Mouse (Mus musculus) cerebellum, adult 2 months (tissue): ENCODE results near the gene Gtf2f2. TPM values are rescaled to one million over a fixed set of nuclear protein-coding genes. Genes with fewer than 3 reads are reported as not detected.
"Not testable (repeated sequence)": the region's sequence is repeated elsewhere in the genome, so short reads cannot be mapped to it uniquely, and the experiment has no call there.

Experiments
- DNase-seq, 2 experiments: peaks; one replicate each; pipeline ENCODE4 v3.0.0; 2021
- H3K27ac ChIP-seq: fragments of 200-500 bp; 2 replicates; pipeline ENCODE4 v1.5.1; 2012; ENCODE audit warnings: low read length, control low read depth, inconsistent platforms; ENCODE audit not compliant: insufficient read depth
- H3K27me3 ChIP-seq: fragments of 200-500 bp; 2 replicates; pipeline ENCODE4 v1.6.1; 2012; ENCODE audit warnings: inconsistent platforms, mild to moderate bottlenecking, low read length, moderate library complexity; ENCODE audit not compliant: control insufficient read depth, insufficient read depth
- H3K4me1 ChIP-seq: fragments of 200-500 bp; 2 replicates; pipeline ENCODE4 v1.6.1; 2011; ENCODE audit warnings: low read length; ENCODE audit not compliant: control insufficient read depth, insufficient read depth
- H3K4me3 ChIP-seq: fragments of 200-500 bp; replicated peaks from 2 replicates; pipeline ENCODE3; 2011; ENCODE audit warnings: mild to moderate bottlenecking, low read depth, low read length, control low read depth; ENCODE audit not compliant: insufficient read depth
- CTCF ChIP-seq: fragments of 200-500 bp; IDR thresholded peaks from 2 replicates; pipeline ENCODE4 v1.5.1; 2011; ENCODE audit warnings: low read depth, mild to moderate bottlenecking, control low read depth, low read length, moderate library complexity, borderline replicate concordance; ENCODE audit not compliant: insufficient read depth
- POLR2A ChIP-seq: fragments of 200-500 bp; IDR thresholded peaks from 2 replicates; pipeline ENCODE4 v1.6.1; 2011; ENCODE audit warnings: low read length, control low read depth, borderline replicate concordance; ENCODE audit not compliant: insufficient read depth
- WGBS: fragments of 180-500 bp; shearing (Covaris S2); methylation state at CpG from one replicate; pipeline ENCODE4 v1.1.7; 2018; 5-methylcytosine and 5-hydroxymethylcytosine counted together
- polyA plus RNA-seq: library from polyadenylated mRNA; depleted of rRNA; stranded (reverse); fragments of >200 nt; gene quantifications from 2 replicates; pipeline ENCODE4 v1.2.3, GENCODE M21; 2012

The Gtf2f2 gene
- polyA plus RNA-seq, 1 experiment = 12.9 TPM

- no peaks in the 10 kb centered on the region; the same call in 1 of the 2 replicates for H3K27me3 ChIP-seq
- TF ChIP-seq CTCF (no peak), POLR2A (no peak)
- WGBS = 82% methylated on average over 14 of the region's 14 CpGs
These were observed 140.8 kb downstream of the Gtf2f2 start for GRCm38 (mm10) chr14:75869769-75870363.

GRCm38 (mm10) chr14:75868028-75868427, 142.6 kb downstream of the Gtf2f2 start:
- not testable (repeated sequence) for H3K4me1 ChIP-seq, H3K27ac ChIP-seq, H3K27me3 ChIP-seq, DNase-seq, H3K4me3 ChIP-seq
- 77% methylated on average over 3 of the region's 3 CpGs for WGBS

More at GRCm38 (mm10) chr14:75869769-75870363, 140.8 kb downstream of the Gtf2f2 start:
- H3K27ac ChIP-seq = no peak overlapping the region
- DNase-seq = no peak
- H3K4me3 ChIP-seq = no peak overlapping the region
- H3K4me1 ChIP-seq = no peaks in the 10 kb centered on the region

GRCm38 (mm10) chr14:75866706-75867333, 143.8 kb downstream of the Gtf2f2 start:
- H3K27ac ChIP-seq = no peak overlapping the region
- no peak overlapping the region for H3K4me3 ChIP-seq
- no peak for TF ChIP-seq POLR2A
- TF ChIP-seq CTCF = no peak
- WGBS = 82% methylated on average over 9 of the region's 9 CpGs
- H3K4me1 ChIP-seq = no peaks in the 10 kb centered on the region
- DNase-seq = no peak
- no peaks in the 10 kb centered on the region; the same call in 1 of the 2 replicates for H3K27me3 ChIP-seq

- TF ChIP-seq POLR2A (no peak), CTCF (no peak)
- 17% methylated on average over 7 of the region's 7 CpGs for WGBS
- Histone ChIP-seq H3K27me3 (no peaks in the 10 kb centered on the region; the same call in 1 of the 2 replicates), H3K4me3 (no peak overlapping the region), H3K4me1 (no peaks in the 10 kb centered on the region), H3K27ac (no peak overlapping the region)
- DNase-seq = no peak
These were observed 146.9 kb downstream of the Gtf2f2 start for GRCm38 (mm10) chr14:75863549-75864409.

DNA sequence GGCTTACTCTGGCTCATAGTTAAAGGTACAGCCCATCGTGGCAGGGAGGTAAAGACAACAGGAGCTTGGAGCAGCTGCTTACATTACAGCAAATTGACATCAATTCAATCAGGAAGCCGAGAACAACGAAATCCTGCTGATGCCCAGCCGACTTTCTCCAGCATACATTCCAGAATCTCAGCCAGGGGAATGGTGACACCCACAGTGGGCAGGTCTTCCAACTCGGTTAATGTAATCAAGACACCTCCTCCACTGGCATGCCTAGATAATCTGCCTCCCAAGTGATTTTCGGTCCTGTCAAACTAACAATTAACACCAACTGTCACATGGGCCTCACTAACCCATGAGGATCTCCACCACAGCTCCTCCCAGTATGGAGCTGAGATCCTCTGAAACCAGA, 148.0 kb downstream of the Gtf2f2 start:
- DNase-seq = no peak
- H3K27ac ChIP-seq = no peak overlapping the region
- 91% methylated on average over 6 of the region's 6 CpGs for WGBS

GRCm38 (mm10) chr14:75859619-75860018, 151.0 kb downstream of the Gtf2f2 start:
- H3K27me3 ChIP-seq = no peaks in the 10 kb centered on the region; the same call in 1 of the 2 replicates
- no peak overlapping the region for H3K4me3 ChIP-seq
- WGBS = 77% methylated on average over 2 of the region's 2 CpGs
- DNase-seq = no peak
- H3K4me1 ChIP-seq = no peaks in the 10 kb centered on the region
- no peak overlapping the region for H3K27ac ChIP-seq
- TF ChIP-seq CTCF (no peak), POLR2A (no peak)

More for the DNA sequence above, 148.0 kb downstream of the Gtf2f2 start:
- H3K4me3 ChIP-seq = no peak overlapping the region
- TF ChIP-seq POLR2A = no peak
- no peak for TF ChIP-seq CTCF
- no peaks in the 10 kb centered on the region; the same call in 1 of the 2 replicates for H3K27me3 ChIP-seq
- no peaks in the 10 kb centered on the region for H3K4me1 ChIP-seq

GRCm38 (mm10) chr14:75858181-75858580, 152.5 kb downstream of the Gtf2f2 start:
- Histone ChIP-seq H3K27ac (no peak overlapping the region), H3K4me1 (no peaks in the 10 kb centered on the region), H3K27me3 (no peaks in the 10 kb centered on the region; the same call in 1 of the 2 replicates), H3K4me3 (no peak overlapping the region)
- WGBS = 68% methylated on average over 2 of the region's 2 CpGs
- no peak for TF ChIP-seq POLR2A
- no peak for TF ChIP-seq CTCF
- no peak for DNase-seq
